In the genomic region with DNA sequence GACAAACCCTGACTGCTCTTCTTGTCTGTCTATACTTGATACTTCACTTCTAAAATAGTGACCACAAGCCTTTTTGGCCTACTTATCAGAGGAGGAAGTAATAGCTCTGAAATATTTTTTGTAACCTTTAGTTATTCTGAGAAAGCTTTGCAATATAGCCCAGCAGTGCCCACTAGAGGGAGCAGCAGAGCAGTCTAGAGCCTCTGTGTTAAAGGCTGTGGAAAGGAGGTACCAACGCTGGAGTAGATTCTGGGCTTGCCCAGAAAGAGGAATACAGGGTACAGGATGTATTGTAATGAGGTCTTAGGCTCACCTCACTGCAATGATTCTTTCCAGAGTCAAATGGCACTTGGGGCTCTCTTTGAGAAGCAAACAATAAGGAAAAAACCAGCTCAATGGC, we compare ENCODE assay signal across 9 mouse cellular contexts.
A peak's percentile ranks its signal among the peaks of the same experiment; 100 is the strongest.
DNase-seq lines count a peak whose midpoint lies in the region; ATAC-seq and TF ChIP-seq lines count a peak whose summit lies in the region.
"Had no signal": no experiment of that assay in that cellular context is flagged by ENCODE, and none has a peak within 500 bp of the region (broad histone marks: within the 10 kb centered on the region; RNA-seq: fewer than 3 reads in every experiment).

No protein-coding gene starts in this region.

- no peak overlapping the region for H3K27ac ChIP-seq in thymus, adult 2 months (ENCODE audit: control insufficient read depth, insufficient read depth, low read length)
- no peak overlapping the region for H3K27ac ChIP-seq in forebrain, embryonic 16.5 days (ENCODE audit: low read length)
- H3K27ac ChIP-seq in lung, embryonic 14.5 days (ENCODE audit: low read depth) = no peak overlapping the region
- H3K27ac ChIP-seq: embryonic facial prominence, embryonic 13.5 days had no signal

- no peaks in the 10 kb centered on the region for H3K36me3 ChIP-seq in thymus, adult 2 months (ENCODE audit: control insufficient read depth, insufficient read depth, low read length)
- no peaks in the 10 kb centered on the region for H3K36me3 ChIP-seq in forebrain, embryonic 16.5 days (ENCODE audit: control insufficient read depth, insufficient read depth)
- no peaks in the 10 kb centered on the region for H3K36me3 ChIP-seq in lung, embryonic 14.5 days (ENCODE audit: insufficient read depth)
- H3K36me3 ChIP-seq: embryonic facial prominence, embryonic 13.5 days had no signal

- no peak overlapping the region for H3K4me3 ChIP-seq in thymus, adult 2 months (ENCODE audit: control insufficient read depth, insufficient read depth, low read length)
- no peak overlapping the region for H3K4me3 ChIP-seq in forebrain, embryonic 16.5 days (replicated peaks; ENCODE audit: low read length)
- H3K4me3 ChIP-seq in lung, embryonic 14.5 days (ENCODE audit: low read depth, low read length) = no peak overlapping the region
- H3K4me3 ChIP-seq: embryonic facial prominence, embryonic 13.5 days had no signal

- peak; percentile 25 for DNase-seq in thymus, adult 2 months
- no peak for DNase-seq in thymus, adult 18-20 months
- peak; percentile 30 for DNase-seq in cerebellum, adult 11-12 months
- peak; percentile 49 to 73 for DNase-seq in kidney, postnatal 25 days
- peak; percentile 82 for DNase-seq in lung, embryonic 14.5 days
- DNase-seq in retina, postnatal 7 days (ENCODE audit: low read depth, low spot score) = peak; percentile 37
- DNase-seq in spleen, adult 12 weeks (ENCODE audit: low spot score) = no peak

- ATAC-seq in forebrain, embryonic 16.5 days = peak; percentile 92
- ATAC-seq in lung, embryonic 14.5 days (ENCODE audit: insufficient read depth) = peak; percentile 54; the same call in 1 of the 2 replicates

- H3K9me3 ChIP-seq in forebrain, embryonic 16.5 days (ENCODE audit: control insufficient read depth, low read length) = no peaks in the 10 kb centered on the region
- H3K9me3 ChIP-seq in lung, embryonic 14.5 days (ENCODE audit: low read depth, low read length) = no peaks in the 10 kb centered on the region
- H3K9me3 ChIP-seq: embryonic facial prominence, embryonic 13.5 days had no signal

- no peaks in the 10 kb centered on the region for H3K27me3 ChIP-seq in thymus, adult 2 months (ENCODE audit: control insufficient read depth, insufficient read depth, low read length)
- no peaks in the 10 kb centered on the region for H3K27me3 ChIP-seq in forebrain, embryonic 16.5 days (replicated peaks; ENCODE audit: control insufficient read depth, insufficient read depth, low read length)
- no peaks in the 10 kb centered on the region for H3K27me3 ChIP-seq in lung, embryonic 14.5 days (ENCODE audit: insufficient read depth, low read length)
- H3K27me3 ChIP-seq: embryonic facial prominence, embryonic 13.5 days had no signal

- TF ChIP-seq CTCF in thymus, adult 2 months (IDR thresholded peaks at IDR 0.05; ENCODE audit: borderline replicate concordance, control insufficient read depth, extremely low read depth, insufficient read depth, low read length, poor library complexity) = no peak
- TF ChIP-seq CTCF in lung, embryonic 14.5 days (IDR thresholded peaks at IDR 0.05; ENCODE audit: low read depth) = peak; percentile 75

- TF ChIP-seq POLR2A in thymus, adult 2 months (IDR thresholded peaks at IDR 0.05; ENCODE audit: control insufficient read depth, extremely low read depth, insufficient read depth, low read length, poor library complexity) = no peak

- WGBS in thymus, adult 2 months = 2% methylated on average over 1 of the region's 1 CpGs
- WGBS in forebrain, embryonic 16.5 days = 0% methylated on average over 1 of the region's 1 CpGs
- WGBS in lung, embryonic 14.5 days = 17% methylated on average over 1 of the region's 1 CpGs

- H3K4me2 ChIP-seq in forebrain, embryonic 16.5 days (ENCODE audit: low read length) = no peak overlapping the region
- H3K4me2 ChIP-seq in lung, embryonic 14.5 days = no peak overlapping the region
- H3K4me2 ChIP-seq: embryonic facial prominence, embryonic 13.5 days had no signal

- H3K4me1 ChIP-seq in thymus, adult 2 months (replicated peaks; ENCODE audit: control insufficient read depth, insufficient read depth, low read length) = no peaks in the 10 kb centered on the region
- H3K4me1 ChIP-seq in forebrain, embryonic 16.5 days (replicated peaks; ENCODE audit: control insufficient read depth, insufficient read depth, low read length) = peaks cover 5% of the 10 kb centered on the region
- H3K4me1 ChIP-seq in lung, embryonic 14.5 days (ENCODE audit: insufficient read depth) = no peaks in the 10 kb centered on the region

- H3K9ac ChIP-seq in forebrain, embryonic 16.5 days (replicated peaks; ENCODE audit: low read depth, low read length) = no peak overlapping the region
- no peak overlapping the region for H3K9ac ChIP-seq in lung, embryonic 14.5 days
- H3K9ac ChIP-seq: embryonic facial prominence, embryonic 13.5 days had no signal

Comparison
In these comparisons a context has a peak if more than half of its experiments do, and no peak if none do; other contexts are left out.
1. DNase-seq: peak in thymus, adult 2 months (single experiment), cerebellum, adult 11-12 months (single experiment), kidney, postnatal 25 days (2 of 2), lung, embryonic 14.5 days (single experiment) and retina, postnatal 7 days (single experiment); none in thymus, adult 18-20 months (0 of 2) and spleen, adult 12 weeks (single experiment).